Mouse (Mus musculus) heart, embryonic 12.5 days (tissue): Measurements from ENCODE around the gene Zcchc2. TPM values are rescaled to one million over a fixed set of nuclear protein-coding genes. Genes with fewer than 3 reads are reported as not detected.

Experiments used
- ATAC-seq: fragments of 200-750 bp; cut with Nextera tagmentation; 2 replicates; pipeline ENCODE4 v1.8.0; 2017; ENCODE audit warnings: moderate TSS enrichment, moderate library complexity; ENCODE audit not compliant: insufficient number of reproducible peaks, low FRiP score
- H3K27ac ChIP-seq: fragments of 300-500 bp; sonication (generic); 2 replicates; pipeline ENCODE4 v1.5.1; 2016; ENCODE audit warnings: mild to moderate bottlenecking, moderate library complexity; ENCODE audit not compliant: poor library complexity, severe bottlenecking
- H3K27me3 ChIP-seq: fragments of 300-500 bp; sonication (generic); replicated peaks from 2 replicates; pipeline ENCODE4 v1.6.1; 2016; ENCODE audit warnings: mild to moderate bottlenecking, moderate library complexity
- H3K36me3 ChIP-seq: fragments of 300-500 bp; sonication (generic); 2 replicates; pipeline ENCODE4 v1.6.1; 2016; ENCODE audit warnings: mild to moderate bottlenecking, moderate library complexity
- H3K4me1 ChIP-seq: fragments of 300-500 bp; sonication (generic); replicated peaks from 2 replicates; pipeline ENCODE4 v1.6.1; 2016; ENCODE audit warnings: mild to moderate bottlenecking
- H3K4me2 ChIP-seq: fragments of 300-500 bp; sonication (generic); 2 replicates; pipeline ENCODE4 v1.6.1; 2016; ENCODE audit warnings: mild to moderate bottlenecking, moderate library complexity
- H3K4me3 ChIP-seq: fragments of 300-500 bp; sonication (generic); 2 replicates; pipeline ENCODE4 v1.5.1; 2016; ENCODE audit warnings: mild to moderate bottlenecking
- H3K9ac ChIP-seq: fragments of 300-500 bp; sonication (generic); 2 replicates; pipeline ENCODE4 v1.6.1; 2016; ENCODE audit warnings: mild to moderate bottlenecking, moderate library complexity
- H3K9me3 ChIP-seq: fragments of 300-500 bp; sonication (generic); replicated peaks from 2 replicates; pipeline ENCODE4 v1.6.1; 2016; ENCODE audit warnings: mild to moderate bottlenecking, moderate library complexity
- WGBS: fragments of 180-500 bp; shearing (Covaris S2); methylation state at CpG from one replicate; pipeline ENCODE4 v1.1.7; 2016; 5-methylcytosine and 5-hydroxymethylcytosine counted together
- polyA plus RNA-seq: library from polyadenylated mRNA; unstranded; fragments of >200 nt; fragmentation: Nextera tagmentation; extraction: Ambion mirVana; gene quantifications from 2 replicates; pipeline ENCODE4 v1.2.1, GENCODE M21; 2016

Gene Zcchc2
- polyA plus RNA-seq, 1 experiment from 2014 or later = 2.0 TPM

DNA sequence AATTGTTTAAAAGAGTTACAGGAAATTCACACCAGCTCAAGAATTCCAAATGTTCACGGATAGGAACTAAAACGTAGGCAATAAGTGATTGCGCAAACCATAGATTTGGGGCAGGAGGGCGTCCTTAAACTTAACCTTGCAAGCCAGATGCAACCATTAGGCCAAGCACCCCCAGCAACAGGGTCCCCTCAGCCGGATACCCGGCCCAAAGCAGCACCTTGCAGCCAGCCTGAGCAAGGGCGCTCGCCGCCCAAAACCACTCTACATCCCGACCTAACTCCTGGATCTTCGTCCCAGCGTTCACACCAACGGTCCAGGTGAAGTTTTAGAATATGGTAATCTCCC is 594 bp upstream of the Zcchc2 start:
- no peaks in the 10 kb centered on the region for H3K27me3 ChIP-seq
- peak overlapping the region; percentile 95 for H3K4me2 ChIP-seq
- H3K27ac ChIP-seq = peak overlapping the region; percentile 41; the same call in 1 of the 2 replicates
- no peaks in the 10 kb centered on the region for H3K36me3 ChIP-seq
- peak overlapping the region; percentile 70 for H3K4me3 ChIP-seq
- H3K4me1 ChIP-seq = peaks cover 18% of the 10 kb centered on the region
- no peak for ATAC-seq
- H3K9me3 ChIP-seq = no peaks in the 10 kb centered on the region
- peak overlapping the region; percentile 79 for H3K9ac ChIP-seq
- 2% methylated on average over 13 of the region's 13 CpGs for WGBS

DNA sequence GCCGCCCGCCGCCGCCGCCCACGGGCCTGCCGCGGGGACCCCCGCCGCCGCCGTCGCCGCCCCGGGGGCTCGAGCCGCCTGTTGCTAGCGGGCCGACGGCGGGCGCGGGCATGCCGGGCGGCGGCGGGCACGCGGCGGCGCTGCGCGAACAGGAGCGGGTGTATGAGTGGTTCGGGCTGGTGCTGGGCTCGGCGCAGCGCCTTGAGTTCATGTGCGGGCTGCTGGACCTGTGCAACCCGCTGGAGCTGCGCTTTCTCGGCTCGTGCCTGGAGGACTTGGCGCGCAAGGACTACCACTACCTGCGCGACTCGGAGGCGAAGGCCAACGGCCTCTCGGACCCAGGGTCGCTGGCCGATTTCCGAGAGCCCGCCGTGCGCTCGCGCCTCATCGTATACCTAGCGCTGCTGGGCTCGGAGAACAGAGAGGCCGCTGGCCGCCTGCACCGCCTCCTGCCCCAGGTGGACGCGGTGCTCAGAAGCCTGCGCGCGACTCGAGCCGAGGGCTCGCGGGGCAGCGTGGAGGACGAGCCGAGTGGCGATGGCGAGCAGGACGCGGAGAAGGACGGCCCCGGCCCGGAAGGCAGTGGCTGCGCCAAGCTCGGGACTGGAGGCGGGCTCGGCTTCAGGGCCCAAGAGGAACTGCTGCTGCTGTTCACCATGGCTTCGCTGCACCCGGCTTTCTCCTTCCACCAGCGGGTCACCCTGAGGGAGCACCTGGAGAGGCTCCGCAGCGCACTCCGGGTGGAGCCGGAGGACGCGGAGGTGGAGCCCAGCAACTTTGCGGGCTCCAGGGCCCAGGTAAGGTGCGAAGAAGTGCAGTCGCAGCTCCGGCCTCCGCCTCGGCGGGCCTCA is 930 bp downstream of the Zcchc2 start:
- no peaks in the 10 kb centered on the region for H3K9me3 ChIP-seq
- WGBS = 7% methylated on average over 103 of the region's 104 CpGs
- no peaks in the 10 kb centered on the region for H3K36me3 ChIP-seq
- peak overlapping the region; percentile 70 for H3K4me3 ChIP-seq
- H3K27ac ChIP-seq = peak overlapping the region; percentile 98
- no peaks in the 10 kb centered on the region for H3K27me3 ChIP-seq
- peaks cover 24% of the 10 kb centered on the region for H3K4me1 ChIP-seq
- H3K9ac ChIP-seq = peak overlapping the region; percentile 90
- peak; percentile 37 for ATAC-seq
- peak overlapping the region; percentile 95 for H3K4me2 ChIP-seq

DNA sequence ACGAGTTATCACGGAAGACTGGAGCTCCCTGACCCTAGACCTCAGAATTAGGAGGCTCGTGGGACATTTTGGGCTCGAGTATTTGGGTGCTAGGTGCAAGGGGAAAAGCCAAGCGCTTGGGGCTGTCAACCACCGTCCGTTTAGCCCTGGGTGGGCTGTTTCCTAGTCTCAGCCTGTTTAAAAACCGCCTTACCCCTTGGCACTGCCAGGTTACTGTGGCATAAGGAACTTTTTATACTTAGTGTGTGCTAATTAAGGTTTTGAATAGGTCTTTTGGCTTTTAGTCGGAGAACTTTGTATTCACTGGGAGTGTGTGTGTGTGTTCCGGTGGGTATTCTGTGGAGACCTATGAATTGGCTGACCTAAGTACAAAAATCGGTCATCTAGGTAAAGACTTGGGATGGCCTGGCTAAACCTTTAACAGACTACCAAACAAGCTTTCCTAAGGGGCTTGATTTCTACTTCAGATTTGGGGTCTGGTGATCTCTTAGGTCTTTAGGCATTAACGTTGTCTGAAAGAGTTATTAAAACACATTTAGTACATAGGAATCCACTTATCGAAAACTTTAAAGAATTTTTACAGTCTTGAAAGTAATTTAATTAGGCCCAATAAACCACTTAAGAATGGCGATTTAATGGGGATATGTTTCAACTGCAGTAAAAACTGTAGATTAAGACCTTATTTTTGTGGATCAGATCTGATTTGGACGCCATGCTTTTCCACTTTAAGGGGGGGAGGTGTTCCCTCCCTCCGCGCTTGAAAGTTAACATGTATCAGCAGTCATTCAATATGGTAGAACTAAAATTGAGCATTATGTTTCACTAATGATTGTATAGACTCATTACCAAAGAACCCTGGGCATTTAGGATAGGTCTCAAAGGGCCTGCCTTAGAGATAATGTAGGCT is 2.0 kb downstream of the Zcchc2 start:
- ATAC-seq = no peak
- WGBS = 25% methylated on average over 17 of the region's 17 CpGs
- H3K4me2 ChIP-seq = peak overlapping the region; percentile 95
- H3K4me1 ChIP-seq = peaks cover 25% of the 10 kb centered on the region
- H3K9me3 ChIP-seq = no peaks in the 10 kb centered on the region
- no peak overlapping the region; the same call in 1 of the 2 replicates for H3K27ac ChIP-seq
- H3K36me3 ChIP-seq = no peaks in the 10 kb centered on the region
- H3K9ac ChIP-seq = peak overlapping the region; percentile 90
- H3K4me3 ChIP-seq = peak overlapping the region; percentile 70
- no peaks in the 10 kb centered on the region for H3K27me3 ChIP-seq

DNA sequence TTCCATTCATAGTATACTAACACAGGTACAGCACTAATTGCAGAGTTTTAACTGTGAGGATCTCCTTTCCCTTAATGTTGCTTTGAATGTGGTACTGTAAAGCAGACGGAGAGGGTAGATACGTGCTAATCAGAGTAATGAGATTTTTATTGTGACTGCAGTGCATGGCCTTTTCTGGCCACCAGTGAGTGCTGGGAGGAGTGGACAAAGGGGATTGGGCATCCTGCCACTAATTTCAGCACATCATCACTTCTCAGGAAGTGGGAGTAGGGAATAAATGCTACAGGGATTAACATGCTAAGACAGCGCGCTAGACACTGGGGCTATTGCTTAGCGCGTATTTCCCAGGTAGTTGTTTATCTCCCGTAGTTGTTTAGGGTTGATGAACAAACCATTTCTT is 3.0 kb downstream of the Zcchc2 start:
- Histone ChIP-seq H3K36me3 (no peaks in the 10 kb centered on the region), H3K27me3 (no peaks in the 10 kb centered on the region), H3K4me3 (peak overlapping the region; percentile 86), H3K27ac (peak overlapping the region; percentile 89), H3K9ac (peak overlapping the region; percentile 86), H3K4me2 (peak overlapping the region; percentile 78), H3K9me3 (no peaks in the 10 kb centered on the region), H3K4me1 (peaks cover 23% of the 10 kb centered on the region)
- no peak for ATAC-seq
- WGBS = 4% methylated on average over 7 of the region's 7 CpGs

DNA sequence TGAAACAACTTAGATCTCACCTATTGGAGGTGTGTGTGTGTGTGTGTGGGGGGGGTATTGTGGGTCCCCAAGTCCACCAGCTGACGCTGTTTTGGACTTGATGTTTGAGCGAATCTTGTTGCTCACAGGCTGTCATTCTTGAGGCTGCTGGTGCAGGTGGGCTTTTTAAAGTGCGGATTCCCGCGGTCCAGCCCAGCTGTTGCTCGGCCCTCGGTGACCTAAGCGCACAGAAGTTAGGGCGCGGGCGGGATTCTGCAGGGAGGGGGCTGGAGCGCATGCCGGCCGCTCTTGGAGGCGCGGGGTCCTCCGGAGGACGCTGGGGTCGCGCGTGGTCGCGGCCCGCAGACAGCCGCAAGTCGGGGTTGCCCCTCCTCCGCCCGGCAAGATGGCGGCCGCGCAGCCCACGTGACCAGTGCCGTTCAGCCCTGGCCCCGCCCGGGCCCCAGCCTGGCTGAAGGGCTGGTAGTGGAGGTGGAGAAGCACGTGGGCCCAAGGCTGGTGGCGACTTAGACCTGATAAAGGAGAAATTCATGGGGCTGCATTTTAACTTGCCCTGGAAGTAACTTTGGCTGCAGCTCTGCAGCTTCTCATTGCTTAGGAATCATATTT is 3.5 kb downstream of the Zcchc2 start:
- Histone ChIP-seq H3K27me3 (no peaks in the 10 kb centered on the region), H3K9ac (peak overlapping the region; percentile 86)
- 0% methylated on average over 37 of the region's 37 CpGs for WGBS

DNA sequence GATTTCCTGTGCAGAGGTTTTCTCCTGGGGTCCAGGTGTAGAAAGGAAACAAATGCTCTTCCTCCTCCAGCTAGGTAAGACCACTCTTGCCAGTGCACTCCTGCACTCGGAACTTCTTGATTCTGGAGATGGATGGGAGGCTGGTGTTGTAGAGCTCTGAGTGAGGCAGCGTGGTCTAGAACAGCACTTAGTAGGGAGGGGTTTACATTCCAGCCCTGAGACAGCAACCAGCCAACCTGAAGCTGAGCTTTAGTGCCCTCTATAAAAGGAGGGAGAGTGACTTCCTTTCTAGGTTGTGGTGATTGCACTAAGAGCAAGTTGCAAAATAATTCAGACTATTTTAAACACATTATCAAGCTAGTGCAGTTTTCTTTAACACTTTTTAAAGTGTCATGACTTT is 5.8 kb downstream of the Zcchc2 start:
- H3K27me3 ChIP-seq = no peaks in the 10 kb centered on the region
- H3K4me3 ChIP-seq = no peak overlapping the region
- no peaks in the 10 kb centered on the region for H3K9me3 ChIP-seq
- no peak overlapping the region for H3K9ac ChIP-seq
- H3K4me2 ChIP-seq = no peak overlapping the region
- no peak overlapping the region for H3K27ac ChIP-seq
- 44% methylated on average over 2 of the region's 2 CpGs for WGBS
- no peak for ATAC-seq
- H3K4me1 ChIP-seq = peaks cover 24% of the 10 kb centered on the region
- H3K36me3 ChIP-seq = no peaks in the 10 kb centered on the region

More for the DNA sequence above, 3.5 kb downstream of the Zcchc2 start:
- H3K4me2 ChIP-seq = peak overlapping the region; percentile 78
- no peaks in the 10 kb centered on the region for H3K9me3 ChIP-seq
- no peaks in the 10 kb centered on the region for H3K36me3 ChIP-seq
- peak overlapping the region; percentile 86 for H3K4me3 ChIP-seq
- H3K27ac ChIP-seq = peak overlapping the region; percentile 89
- H3K4me1 ChIP-seq = peaks cover 22% of the 10 kb centered on the region
- peak; percentile 82 for ATAC-seq

DNA sequence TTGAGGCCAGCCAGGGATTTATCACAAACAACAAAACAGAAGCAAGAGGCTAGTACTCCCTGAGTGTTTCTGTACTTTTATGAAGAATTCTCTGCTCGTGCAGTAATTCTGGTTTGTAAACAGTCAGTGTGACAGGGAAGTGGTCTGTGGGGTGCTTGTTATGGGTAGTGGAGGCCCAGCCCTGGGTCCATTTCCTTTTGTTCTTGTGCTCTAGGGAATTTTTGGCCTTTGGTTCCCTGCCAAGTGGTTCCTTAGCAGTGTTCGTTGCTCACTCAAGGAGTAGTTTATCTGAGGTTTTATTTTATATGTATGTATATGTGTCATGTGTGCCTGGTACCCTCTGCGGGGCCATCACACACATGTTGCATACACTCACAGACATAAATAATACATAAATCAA is 7.1 kb downstream of the Zcchc2 start:
- Histone ChIP-seq H3K27ac (no peak overlapping the region), H3K4me1 (peaks cover 20% of the 10 kb centered on the region)

DNA sequence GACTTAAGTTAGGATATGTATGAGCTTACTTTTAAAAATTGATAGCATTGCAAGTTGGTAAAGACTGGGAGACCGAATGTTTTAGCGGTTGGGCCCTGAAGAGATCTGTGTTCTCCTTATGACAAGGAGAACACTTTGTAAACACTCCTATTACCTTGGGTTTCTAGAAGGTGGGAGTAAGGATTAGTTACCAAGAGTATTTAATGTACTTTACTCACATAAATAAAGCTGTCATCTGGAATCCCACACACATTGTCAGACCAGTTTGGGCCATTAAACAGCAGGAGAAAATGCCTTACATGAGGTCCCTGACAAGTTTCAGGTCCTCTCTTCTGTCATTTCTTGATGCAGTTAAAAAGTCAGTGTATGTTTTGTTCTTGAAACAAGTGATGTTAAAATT is 9.6 kb downstream of the Zcchc2 start:
- Histone ChIP-seq H3K9ac (no peak overlapping the region), H3K4me1 (peaks cover 15% of the 10 kb centered on the region), H3K4me2 (no peak overlapping the region), H3K27ac (no peak overlapping the region), H3K9me3 (no peaks in the 10 kb centered on the region), H3K36me3 (peaks cover 10% of the 10 kb centered on the region; the same call in 1 of the 2 replicates), H3K27me3 (no peaks in the 10 kb centered on the region), H3K4me3 (no peak overlapping the region)
- ATAC-seq = no peak
- 84% methylated on average over 2 of the region's 2 CpGs for WGBS

More for the DNA sequence above, 7.1 kb downstream of the Zcchc2 start:
- H3K4me3 ChIP-seq = no peak overlapping the region
- H3K27me3 ChIP-seq = no peaks in the 10 kb centered on the region
- no peaks in the 10 kb centered on the region for H3K36me3 ChIP-seq
- no peak for ATAC-seq
- 59% methylated on average over 3 of the region's 3 CpGs for WGBS
- H3K4me2 ChIP-seq = no peak overlapping the region
- H3K9ac ChIP-seq = no peak overlapping the region
- no peaks in the 10 kb centered on the region for H3K9me3 ChIP-seq

DNA sequence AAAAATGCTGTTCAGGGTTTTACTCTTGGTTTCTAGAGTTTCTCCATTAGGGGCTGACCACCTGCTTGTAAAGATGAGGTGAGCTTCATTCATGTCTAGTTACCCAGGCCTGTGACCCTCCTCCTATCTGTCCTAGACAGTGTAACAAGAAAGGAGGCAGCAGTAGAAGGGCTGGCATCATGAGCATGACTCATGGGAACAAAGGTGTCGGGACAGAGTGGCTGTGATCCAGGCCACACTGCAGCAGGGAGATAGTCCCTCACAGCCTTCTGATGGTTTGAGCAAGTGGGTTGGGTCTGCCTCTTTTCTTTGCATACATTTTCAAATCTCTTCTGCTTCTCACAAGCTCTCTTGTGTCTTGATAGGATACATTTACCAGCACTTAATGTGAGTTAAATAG is 17.4 kb downstream of the Zcchc2 start:
- Histone ChIP-seq H3K4me3 (no peak overlapping the region), H3K9ac (no peak overlapping the region), H3K9me3 (no peaks in the 10 kb centered on the region), H3K27ac (no peak overlapping the region), H3K4me2 (no peak overlapping the region), H3K36me3 (peaks cover 57% of the 10 kb centered on the region), H3K4me1 (0 out of 2 replicates have a peak, but pooled peaks cover 6% of the 10 kb centered on the region), H3K27me3 (no peaks in the 10 kb centered on the region)
- 44% methylated on average over 1 of the region's 1 CpGs for WGBS
- 0 out of 2 replicates have a peak, but pooled peaks have one; percentile 29 for ATAC-seq

DNA sequence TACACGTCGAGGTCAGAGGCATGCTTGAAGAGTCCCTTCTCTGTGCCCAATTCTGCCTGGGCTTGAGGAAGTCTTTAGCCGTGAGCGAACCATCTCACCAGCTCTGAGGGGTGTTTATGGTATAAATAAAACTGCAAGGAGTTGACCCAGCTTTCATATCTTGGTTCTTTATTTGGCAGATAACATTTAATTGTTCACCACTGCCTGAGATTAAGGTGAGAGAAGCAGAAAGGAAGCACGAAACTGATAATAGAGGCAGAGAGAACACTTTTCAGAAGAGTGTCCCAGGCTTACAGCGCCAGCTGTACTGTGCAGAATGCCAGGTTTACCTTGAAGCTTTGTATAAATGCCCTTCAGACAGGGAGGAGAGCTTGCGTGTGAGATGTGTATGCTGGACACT is 20.9 kb downstream of the Zcchc2 start:
- Histone ChIP-seq H3K4me1 (0 out of 2 replicates have a peak, but pooled peaks cover 6% of the 10 kb centered on the region), H3K27ac (no peak overlapping the region), H3K36me3 (peaks cover 53% of the 10 kb centered on the region), H3K9ac (no peak overlapping the region), H3K27me3 (no peaks in the 10 kb centered on the region), H3K4me2 (no peak overlapping the region), H3K4me3 (no peak overlapping the region), H3K9me3 (no peaks in the 10 kb centered on the region)
- ATAC-seq = no peak
- 61% methylated on average over 7 of the region's 7 CpGs for WGBS

DNA sequence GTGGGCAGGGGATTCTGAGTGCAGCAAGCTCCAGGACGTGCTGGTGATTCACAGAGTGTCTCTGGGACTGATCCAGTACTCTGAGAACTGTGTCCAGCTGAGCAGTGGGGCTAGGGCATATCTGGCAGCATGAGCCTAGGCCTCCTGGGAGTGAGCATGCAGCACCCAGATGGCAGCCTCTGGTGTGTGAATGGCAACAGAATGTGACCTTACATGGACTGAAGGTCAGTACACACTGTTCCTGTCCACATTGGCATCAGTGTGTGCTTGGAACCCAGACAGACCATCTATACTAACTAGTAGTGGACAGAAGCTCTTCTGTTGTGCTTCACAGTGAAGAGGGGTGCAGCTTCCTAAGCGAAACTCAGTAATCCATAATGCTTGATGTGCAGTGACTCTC is 23.6 kb downstream of the Zcchc2 start:
- Histone ChIP-seq H3K4me3 (no peak overlapping the region), H3K27me3 (no peaks in the 10 kb centered on the region), H3K36me3 (peaks cover 51% of the 10 kb centered on the region), H3K27ac (no peak overlapping the region), H3K9me3 (no peaks in the 10 kb centered on the region), H3K4me2 (no peak overlapping the region), H3K4me1 (no peaks in the 10 kb centered on the region), H3K9ac (no peak overlapping the region)
- 90% methylated on average over 2 of the region's 2 CpGs for WGBS
- no peak for ATAC-seq
